Mouse (Mus musculus) myocyte (in vitro differentiated cells): ENCODE data around the gene Mc3r. TPM values are rescaled to one million over a fixed set of nuclear protein-coding genes. Genes with fewer than 3 reads are reported as not detected.

Experiments used
- H3K27me3 ChIP-seq: one replicate; pipeline ENCODE4 v1.6.1; 2011; ENCODE audit not compliant: control insufficient read depth, insufficient read depth, insufficient read length
- H3K36me3 ChIP-seq: one replicate; pipeline ENCODE4 v1.6.1; 2011; ENCODE audit not compliant: control insufficient read depth, insufficient read depth
- H3K4me2 ChIP-seq: one replicate; pipeline ENCODE4 v1.6.1; 2011; ENCODE audit warnings: low read depth, control low read depth
- H3K4me3 ChIP-seq: one replicate; pipeline ENCODE4 v1.5.1; 2011; ENCODE audit warnings: mild to moderate bottlenecking, control low read depth, moderate library complexity
- H3K79me2 ChIP-seq: one replicate; pipeline ENCODE4 v1.6.1; 2011; ENCODE audit not compliant: control insufficient read depth, insufficient read depth
- H3ac ChIP-seq: one replicate; pipeline ENCODE4 v1.6.1; 2011; ENCODE audit not compliant: control insufficient read depth, insufficient read length
- CEBPB ChIP-seq: IDR thresholded peaks from 2 replicates; pipeline ENCODE4 v1.6.1; 2011; ENCODE audit warnings: mild to moderate bottlenecking, moderate library complexity; ENCODE audit not compliant: poor library complexity, insufficient read depth, severe bottlenecking
- E2F4 ChIP-seq: IDR thresholded peaks from one replicate; pipeline ENCODE4 v1.6.1; 2011; ENCODE audit warnings: mild to moderate bottlenecking, control low read depth, moderate library complexity; ENCODE audit not compliant: insufficient read depth
- MAX ChIP-seq: IDR thresholded peaks from one replicate; pipeline ENCODE4 v1.6.1; 2011; ENCODE audit warnings: low read depth, mild to moderate bottlenecking, control low read depth
- MYOD1 ChIP-seq, 3 experiments: IDR thresholded peaks; one replicate each; pipeline ENCODE4 v1.6.1; 2011; ENCODE audit warnings: control low read depth in 2 of 3, low read depth in 2 of 3, mild to moderate bottlenecking in 2 of 3, moderate library complexity in 1 of 3; ENCODE audit not compliant: insufficient read length in 2 of 3, control insufficient read depth in 1 of 3
- MYOG ChIP-seq, 3 experiments: IDR thresholded peaks; one replicate each; pipeline ENCODE4 v1.6.1; 2011; ENCODE audit warnings: control low read depth in 2 of 3, low read depth in 2 of 3, mild to moderate bottlenecking in 2 of 3; ENCODE audit not compliant: insufficient read length in 2 of 3, control insufficient read depth in 1 of 3, insufficient read depth in 1 of 3
- POLR2A ChIP-seq: IDR thresholded peaks from one replicate; pipeline ENCODE4 v1.6.1; 2011; ENCODE audit warnings: low read depth, mild to moderate bottlenecking, control low read depth, moderate library complexity; ENCODE audit not compliant: insufficient read length
- POLR2AphosphoS2 ChIP-seq: IDR thresholded peaks from one replicate; pipeline ENCODE4 v1.6.1; 2011; ENCODE audit warnings: low read depth, control low read depth; ENCODE audit not compliant: insufficient read length
- REST ChIP-seq: IDR thresholded peaks from one replicate; pipeline ENCODE4 v1.6.1; 2011; ENCODE audit warnings: mild to moderate bottlenecking, control low read depth, moderate library complexity; ENCODE audit not compliant: insufficient read depth, insufficient read length
- SRF ChIP-seq: IDR thresholded peaks from one replicate; pipeline ENCODE4 v1.6.1; 2011; ENCODE audit warnings: low read depth; ENCODE audit not compliant: control insufficient read depth, insufficient read length
- TCF12 ChIP-seq: IDR thresholded peaks from one replicate; pipeline ENCODE4 v1.6.1; 2011; ENCODE audit warnings: mild to moderate bottlenecking, control low read depth; ENCODE audit not compliant: poor library complexity, insufficient read depth, severe bottlenecking
- TCF3 ChIP-seq: IDR thresholded peaks from one replicate; pipeline ENCODE4 v1.6.1; 2011; ENCODE audit warnings: low read depth, control low read depth; ENCODE audit not compliant: insufficient read length
- USF1 ChIP-seq: IDR thresholded peaks from one replicate; pipeline ENCODE4 v1.6.1; 2011; ENCODE audit warnings: low read depth, mild to moderate bottlenecking, control low read depth, moderate library complexity
- polyA plus RNA-seq: library from polyadenylated mRNA; unstranded; fragments of >200 nt; fragmentation: generic; extraction: Trizol; gene quantifications from one replicate; pipeline ENCODE4 v1.2.1, GENCODE M21; 2012; ENCODE audit warnings: missing spikeins

The Mc3r gene
- polyA plus RNA-seq, 1 experiment = not detected

DNA sequence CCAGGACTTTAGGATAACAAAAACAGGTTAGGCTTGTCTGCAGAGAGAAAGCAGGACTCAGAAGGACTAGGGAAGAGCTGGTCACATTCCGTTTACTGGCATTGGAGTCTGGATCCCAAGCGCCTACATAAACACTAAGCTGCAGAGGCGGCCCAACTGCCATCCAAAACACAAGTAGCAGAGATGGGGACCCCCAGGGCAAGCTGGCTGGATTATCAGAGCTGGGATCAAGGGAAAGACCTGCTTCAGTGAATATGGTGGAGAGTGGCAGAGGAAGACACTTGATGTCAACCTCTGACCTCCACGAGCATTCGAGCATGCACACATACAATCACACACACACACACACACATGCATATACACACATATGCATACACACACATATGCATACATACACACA lies 34.0 kb upstream of the Mc3r start:
- TF ChIP-seq CEBPB (no peak), SRF (no peak), MYOD1 (IDR thresholded peaks at IDR 0.05; ENCODE audit: control insufficient read depth in 1 of 3, insufficient read length in 2 of 3, low read depth in 2 of 3) (no peak), TCF3 (no peak), MYOG (IDR thresholded peaks at IDR 0.05; ENCODE audit: control insufficient read depth in 1 of 3, insufficient read depth in 1 of 3, insufficient read length in 2 of 3, low read depth in 2 of 3) (no peak), REST (no peak), USF1 (no peak), POLR2AphosphoS2 (no peak), MAX (no peak), POLR2A (no peak)

DNA sequence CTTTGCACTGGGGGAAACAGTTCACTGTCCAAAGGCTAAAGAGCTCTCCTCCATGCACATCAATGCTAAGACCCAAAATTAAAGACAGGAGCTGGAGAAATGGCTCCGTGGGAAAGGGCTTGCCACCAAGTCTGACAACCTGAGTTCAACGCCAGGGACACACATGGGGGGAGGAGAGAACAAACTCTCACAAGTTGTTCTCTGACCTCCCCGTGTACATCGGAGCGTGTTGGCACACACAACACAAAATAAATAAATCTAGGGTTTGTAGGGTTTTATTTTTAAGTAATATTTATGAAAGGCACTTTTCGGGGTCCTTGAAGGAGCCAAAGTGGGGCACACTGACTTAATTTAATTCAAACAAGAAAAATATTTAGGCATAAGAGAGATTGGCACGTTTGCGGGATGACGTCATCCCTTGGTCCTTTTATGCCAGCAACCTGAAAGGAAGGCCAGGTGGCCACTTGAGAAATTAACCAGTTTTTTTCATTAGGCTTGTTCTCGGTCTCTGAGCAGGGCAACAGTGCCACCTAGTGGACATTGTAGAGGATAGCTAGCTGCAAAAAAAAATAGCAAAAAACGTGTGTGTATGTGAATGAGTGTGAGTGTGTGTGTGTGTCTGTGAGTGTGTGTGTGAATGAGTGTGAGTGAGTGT lies 32.7 kb upstream of the Mc3r start:
- Histone ChIP-seq H3ac (no peak overlapping the region), H3K4me2 (no peak overlapping the region), H3K36me3 (no peaks in the 10 kb centered on the region), H3K4me3 (no peak overlapping the region), H3K27me3 (no peaks in the 10 kb centered on the region), H3K79me2 (no peaks in the 10 kb centered on the region)
- TF ChIP-seq TCF3 = no peak
- TF ChIP-seq MAX = no peak
- no peak for TF ChIP-seq SRF
- TF ChIP-seq E2F4 = no peak
- TF ChIP-seq TCF12 = no peak
- TF ChIP-seq MYOD1 (IDR thresholded peaks at IDR 0.05; ENCODE audit: control insufficient read depth in 1 of 3, insufficient read length in 2 of 3, low read depth in 2 of 3) = no peak
- TF ChIP-seq CEBPB = no peak
- no peak for TF ChIP-seq REST
- TF ChIP-seq MYOG (IDR thresholded peaks at IDR 0.05; ENCODE audit: control insufficient read depth in 1 of 3, insufficient read depth in 1 of 3, insufficient read length in 2 of 3, low read depth in 2 of 3) = no peak
- no peak for TF ChIP-seq USF1
- no peak for TF ChIP-seq POLR2AphosphoS2
- no peak for TF ChIP-seq POLR2A

More for the DNA sequence above, 34.0 kb upstream of the Mc3r start:
- Histone ChIP-seq H3K4me3 (no peak overlapping the region), H3K36me3 (no peaks in the 10 kb centered on the region), H3ac (no peak overlapping the region), H3K79me2 (no peaks in the 10 kb centered on the region), H3K27me3 (no peaks in the 10 kb centered on the region), H3K4me2 (no peak overlapping the region)

DNA sequence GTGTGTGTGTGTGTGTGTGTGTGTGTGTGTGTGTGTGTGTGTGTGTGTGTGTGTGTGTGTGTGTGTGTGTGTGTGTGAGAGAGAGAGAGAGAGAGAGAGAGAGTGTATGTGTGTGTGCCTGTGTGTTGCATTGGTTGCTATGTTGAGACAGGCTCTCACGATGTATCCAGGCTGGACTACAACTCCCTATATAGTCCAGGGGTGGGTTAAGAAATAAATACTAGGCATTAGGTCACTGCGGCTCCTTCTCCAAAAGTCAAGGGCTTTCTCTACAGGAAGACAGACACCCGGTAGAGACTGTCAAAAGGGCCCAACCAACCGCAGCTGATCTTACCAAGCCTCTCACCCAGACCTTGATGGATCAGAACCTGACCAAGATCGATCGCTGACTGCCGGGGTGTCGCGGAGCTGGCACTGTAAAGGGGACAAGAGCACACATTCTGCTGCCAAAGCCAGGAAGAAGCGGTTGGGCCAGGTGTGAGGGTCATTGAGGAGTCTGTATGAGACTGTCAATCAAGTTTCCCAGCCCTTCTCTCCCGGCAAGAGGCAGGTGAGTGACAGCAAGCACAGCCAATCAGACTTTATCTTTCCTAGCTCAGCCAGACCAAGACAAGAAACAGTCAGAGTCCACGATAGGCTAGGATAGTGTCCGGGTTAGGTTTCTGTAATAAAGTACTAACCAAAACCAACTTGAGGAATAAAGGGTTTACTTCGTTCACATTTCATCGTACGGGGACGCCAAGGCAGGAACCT lies 32.0 kb upstream of the Mc3r start:
- Histone ChIP-seq H3ac (no peak overlapping the region), H3K4me3 (no peak overlapping the region), H3K27me3 (no peaks in the 10 kb centered on the region), H3K4me2 (no peak overlapping the region), H3K36me3 (no peaks in the 10 kb centered on the region), H3K79me2 (no peaks in the 10 kb centered on the region)
- no peak for TF ChIP-seq POLR2A
- TF ChIP-seq POLR2AphosphoS2 = no peak
- no peak for TF ChIP-seq USF1
- no peak for TF ChIP-seq SRF
- TF ChIP-seq REST = no peak
- TF ChIP-seq TCF3 = no peak
- no peak for TF ChIP-seq CEBPB
- TF ChIP-seq TCF12 = no peak
- no peak for TF ChIP-seq MYOG (IDR thresholded peaks at IDR 0.05; ENCODE audit: control insufficient read depth in 1 of 3, insufficient read depth in 1 of 3, insufficient read length in 2 of 3, low read depth in 2 of 3)
- no peak for TF ChIP-seq MYOD1 (IDR thresholded peaks at IDR 0.05; ENCODE audit: control insufficient read depth in 1 of 3, insufficient read length in 2 of 3, low read depth in 2 of 3)
- TF ChIP-seq MAX = no peak
- no peak for TF ChIP-seq E2F4

DNA sequence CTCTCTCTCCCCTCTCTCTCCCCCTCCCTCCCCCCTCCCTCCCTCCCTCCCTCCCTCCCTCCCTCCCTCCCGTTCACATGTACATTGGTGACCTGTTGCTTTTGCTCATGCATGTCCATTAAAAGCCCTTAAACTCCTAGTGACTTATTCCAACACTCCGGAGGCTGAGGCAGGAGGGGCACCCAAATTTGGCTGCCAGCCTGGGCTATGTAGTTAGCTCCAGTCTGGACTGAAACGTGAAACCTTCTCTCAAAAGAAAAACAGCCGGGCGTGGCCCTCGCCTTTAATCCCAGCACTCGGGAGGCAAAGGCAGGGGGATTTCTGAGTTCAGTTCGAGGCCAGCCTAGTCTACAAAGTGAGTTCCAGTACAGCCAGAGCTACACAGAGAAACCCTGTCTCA lies 30.4 kb upstream of the Mc3r start:
- no peak overlapping the region for H3K4me2 ChIP-seq
- no peaks in the 10 kb centered on the region for H3K36me3 ChIP-seq
- H3K4me3 ChIP-seq = no peak overlapping the region
- no peak for TF ChIP-seq E2F4
- no peak for TF ChIP-seq TCF12
- TF ChIP-seq POLR2AphosphoS2 = no peak
- no peak for TF ChIP-seq CEBPB
- no peak for TF ChIP-seq MAX
- TF ChIP-seq POLR2A = no peak
- H3K27me3 ChIP-seq = no peaks in the 10 kb centered on the region
- no peak overlapping the region for H3ac ChIP-seq
- H3K79me2 ChIP-seq = no peaks in the 10 kb centered on the region
